8 mouse cellular contexts compared by ENCODE assay signal in the genomic region with DNA sequence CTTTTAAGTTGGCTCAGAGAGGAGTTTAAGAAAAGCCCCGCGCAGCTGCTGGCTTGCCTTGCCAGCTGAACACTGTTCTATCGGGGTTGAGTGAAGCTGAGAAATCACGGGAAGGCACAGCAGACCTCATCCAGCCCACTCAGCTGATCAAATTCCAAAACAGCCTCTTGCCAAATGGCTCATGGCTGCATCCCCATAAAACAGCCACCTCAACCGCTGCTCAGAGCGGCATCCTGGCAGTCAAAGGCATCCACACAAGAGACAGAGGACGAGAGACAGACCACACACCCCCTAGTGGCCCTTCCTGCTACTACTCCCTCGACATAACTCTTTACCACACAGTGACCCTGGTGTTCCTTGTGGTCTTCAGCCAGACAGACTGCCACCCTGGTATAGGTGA. TPM values are rescaled to one million over a fixed set of nuclear protein-coding genes. Genes with fewer than 3 reads are reported as not detected.
DNase-seq lines count a peak whose midpoint lies in the region; ATAC-seq and TF ChIP-seq lines count a peak whose summit lies in the region.

No protein-coding gene starts in this region.

- 46% methylated on average over 8 of the region's 8 CpGs for whole genome bisulfite sequencing in thymus, adult 2 months

- no peak overlapping the region for H3K27ac ChIP-seq in thymus, adult 2 months (ENCODE audit: control insufficient read depth, insufficient read depth, low read length)

- TF ChIP-seq CTCF in thymus, adult 2 months (IDR thresholded peaks at IDR 0.05; ENCODE audit: borderline replicate concordance, control insufficient read depth, extremely low read depth, insufficient read depth, low read length, poor library complexity), result peak; percentile 61; the same call in 1 of the 2 replicates

- peak; percentile 83 for ATAC-seq in granulocyte monocyte progenitor cell, adult 5-6 weeks (replicated peaks; ENCODE audit: poor library complexity, severe bottlenecking)

- DNase-seq in cerebellum, postnatal 10 days, result peak; percentile 65 to 69
- no peak for DNase-seq in cerebellum, adult 18-20 months
- peak; percentile 37 for DNase-seq in thymus, adult 2 months
- DNase-seq in thymus, adult 18-20 months, result no peak
- peak; percentile 42 to 90 for DNase-seq in left cerebral cortex, postnatal 25 days (ENCODE audit: low spot score in 2 of 2)
- peak; percentile 43 for DNase-seq in retina, postnatal 1 day
- no peak for DNase-seq in spleen, postnatal 36 days (ENCODE audit: low spot score in 2 of 2)

- no peaks in the 10 kb centered on the region for H3K4me1 ChIP-seq in thymus, adult 2 months (replicated peaks; ENCODE audit: control insufficient read depth, insufficient read depth, low read length)

- no peaks in the 10 kb centered on the region for H3K27me3 ChIP-seq in thymus, adult 2 months (ENCODE audit: control insufficient read depth, insufficient read depth, low read length)

- intact Hi-C loops in left cerebral cortex, postnatal 25 days (cut with DNase I), result loop anchor here (5.0 kb wide), 1 partner anchor 106 kb away; no protein-coding TSS in a partner anchor

- H3K36me3 ChIP-seq in thymus, adult 2 months (ENCODE audit: control insufficient read depth, insufficient read depth, low read length), result no peaks in the 10 kb centered on the region

- H3K4me3 ChIP-seq in thymus, adult 2 months (ENCODE audit: control insufficient read depth, insufficient read depth, low read length), result no peak overlapping the region

- TF ChIP-seq POLR2A in thymus, adult 2 months (IDR thresholded peaks at IDR 0.05; ENCODE audit: control insufficient read depth, extremely low read depth, insufficient read depth, low read length, poor library complexity), result no peak

RNA-seq across cellular contexts. Expression of a gene that starts 30.6 kb away (rescaled TPM):
- polyA plus RNA-seq in thymus, adult 2 months (2012; rRNA removed), result 1.1 and 1.4 TPM in 2 replicates
- total RNA-seq in granulocyte monocyte progenitor cell, adult 5-6 weeks (2014; fragmentation: Nextera tagmentation), result not detected in 2 replicates
- not detected in 2 replicates for total RNA-seq in granulocyte monocyte progenitor cell, adult 5-6 weeks (2017)
- total RNA-seq in left cerebral cortex, postnatal 25 days (2021), result 1 to 10 TPM; 3.2 to 8.0 TPM

Comparison
In these comparisons a context has a peak if more than half of its experiments do, and no peak if none do; other contexts are left out.
1. DNase-seq: peak in cerebellum, postnatal 10 days (2 of 2), thymus, adult 2 months (single experiment), left cerebral cortex, postnatal 25 days (2 of 2) and retina, postnatal 1 day (single experiment); none in cerebellum, adult 18-20 months (0 of 2), thymus, adult 18-20 months (0 of 2) and spleen, postnatal 36 days (0 of 2).
2. RNA of a gene that starts 30.6 kb away (total RNA-seq): 3.2 to 8.0 TPM in left cerebral cortex, postnatal 25 days; not detected in granulocyte monocyte progenitor cell, adult 5-6 weeks; every median in the first group is over 4 times any median in the second.